Mouse (Mus musculus): ENCODE measurements at regions not wholly inside any gene's neighbourhood (a gene's known extent, or its start where the extent isn't known, plus 50 kb on each side); places are given as distances from the start of the nearest gene placed in this dataset.

DNA sequence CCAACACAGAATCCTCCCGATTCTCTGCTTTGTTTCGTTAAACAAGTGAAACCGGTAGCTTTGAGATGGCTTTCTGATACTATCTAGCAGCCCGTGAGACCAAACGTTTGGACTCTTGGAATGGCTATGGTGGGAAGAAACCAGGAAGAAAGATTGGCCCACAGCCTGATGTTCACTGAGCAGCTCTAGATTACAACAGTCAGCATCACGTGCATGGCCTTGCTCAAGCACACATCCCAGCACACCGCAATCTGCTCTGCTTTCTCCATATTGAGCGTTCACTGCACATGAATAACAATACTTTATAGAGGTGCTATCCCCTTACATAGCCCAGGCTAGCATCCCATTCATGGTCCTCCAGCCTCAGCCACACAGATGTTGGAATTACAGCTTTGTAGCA is 80.5 kb upstream of the Pabpc6 start:
- Histone ChIP-seq H3K27me3 (no peaks in the 10 kb centered on the region), H3K4me2 (replicated peaks) (no peak overlapping the region), H3K4me3 (no peak overlapping the region), H3K27ac (no peak overlapping the region), H3K9ac (no peak overlapping the region), H3K36me3 (no peaks in the 10 kb centered on the region), H3K4me1 (no peaks in the 10 kb centered on the region), H3K9me3 (no peaks in the 10 kb centered on the region)
- 95% methylated on average over 8 of the region's 8 CpGs for WGBS
- ATAC-seq (ENCODE audit: low FRiP score, low read depth), result no peak

- Histone ChIP-seq H3K27ac (no peak overlapping the region), H3K27me3 (no peaks in the 10 kb centered on the region), H3K36me3 (no peaks in the 10 kb centered on the region), H3K4me3 (no peak overlapping the region), H3K9ac (no peak overlapping the region), H3K4me2 (replicated peaks) (no peak overlapping the region), H3K9me3 (no peaks in the 10 kb centered on the region), H3K4me1 (no peaks in the 10 kb centered on the region)
- no peak for ATAC-seq (ENCODE audit: low FRiP score, low read depth)
- WGBS, result 94% methylated on average over 3 of the region's 3 CpGs
Measured at GRCm38 (mm10) chr17:9749301-9749700, 79.8 kb upstream of the Pabpc6 start.

GRCm38 (mm10) chr17:9747893-9748292 is 78.4 kb upstream of the Pabpc6 start:
- no peak overlapping the region for H3K4me2 ChIP-seq (replicated peaks)
- H3K27me3 ChIP-seq, result no peaks in the 10 kb centered on the region
- no peak overlapping the region for H3K4me3 ChIP-seq
- no peaks in the 10 kb centered on the region for H3K9me3 ChIP-seq
- H3K9ac ChIP-seq, result no peak overlapping the region
- no peaks in the 10 kb centered on the region for H3K4me1 ChIP-seq
- ATAC-seq (ENCODE audit: low FRiP score, low read depth), result no peak
- 76% methylated on average over 2 of the region's 2 CpGs for WGBS
- no peak overlapping the region for H3K27ac ChIP-seq
- no peaks in the 10 kb centered on the region for H3K36me3 ChIP-seq

DNA sequence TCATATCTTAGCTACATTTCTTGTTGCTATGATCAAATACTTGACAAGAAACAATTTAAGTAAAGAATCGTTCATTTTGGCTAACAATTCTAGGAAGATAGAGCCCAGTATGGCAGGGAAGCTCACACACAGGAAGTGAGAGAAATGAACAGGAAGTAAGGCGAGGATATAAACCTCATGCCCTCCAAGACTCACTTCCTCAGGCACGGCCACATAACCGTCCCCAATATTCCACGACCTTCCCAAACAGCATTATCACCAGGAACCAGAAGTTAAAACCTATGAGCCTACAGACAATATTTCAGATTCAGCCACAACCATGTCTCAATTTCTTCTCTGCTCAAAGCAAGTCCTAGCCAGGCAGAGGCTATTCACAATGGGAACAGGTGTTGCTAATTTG is 73.8 kb upstream of the Pabpc6 start:
- 80% methylated on average over 5 of the region's 5 CpGs for WGBS
- H3K9ac ChIP-seq, result no peak overlapping the region
- no peak overlapping the region for H3K4me3 ChIP-seq
- H3K9me3 ChIP-seq, result no peaks in the 10 kb centered on the region
- H3K27me3 ChIP-seq, result 0 out of 2 replicates have a peak, but pooled peaks cover 3% of the 10 kb centered on the region
- H3K4me2 ChIP-seq (replicated peaks), result no peak overlapping the region
- H3K36me3 ChIP-seq, result no peaks in the 10 kb centered on the region
- no peak overlapping the region for H3K27ac ChIP-seq
- no peaks in the 10 kb centered on the region for H3K4me1 ChIP-seq
- no peak for ATAC-seq (ENCODE audit: low FRiP score, low read depth)

GRCm38 (mm10) chr17:9741321-9741720 is 71.8 kb upstream of the Pabpc6 start:
- H3K27me3 ChIP-seq, result peaks cover 3% of the 10 kb centered on the region; the same call in 1 of the 2 replicates
- H3K27ac ChIP-seq, result no peak overlapping the region
- no peak overlapping the region for H3K4me2 ChIP-seq (replicated peaks)
- ATAC-seq (ENCODE audit: low FRiP score, low read depth), result no peak
- no peaks in the 10 kb centered on the region for H3K9me3 ChIP-seq
- H3K4me3 ChIP-seq, result no peak overlapping the region
- no peak overlapping the region for H3K9ac ChIP-seq
- no peaks in the 10 kb centered on the region for H3K36me3 ChIP-seq
- H3K4me1 ChIP-seq, result no peaks in the 10 kb centered on the region
- 42% methylated on average over 5 of the region's 5 CpGs for WGBS

DNA sequence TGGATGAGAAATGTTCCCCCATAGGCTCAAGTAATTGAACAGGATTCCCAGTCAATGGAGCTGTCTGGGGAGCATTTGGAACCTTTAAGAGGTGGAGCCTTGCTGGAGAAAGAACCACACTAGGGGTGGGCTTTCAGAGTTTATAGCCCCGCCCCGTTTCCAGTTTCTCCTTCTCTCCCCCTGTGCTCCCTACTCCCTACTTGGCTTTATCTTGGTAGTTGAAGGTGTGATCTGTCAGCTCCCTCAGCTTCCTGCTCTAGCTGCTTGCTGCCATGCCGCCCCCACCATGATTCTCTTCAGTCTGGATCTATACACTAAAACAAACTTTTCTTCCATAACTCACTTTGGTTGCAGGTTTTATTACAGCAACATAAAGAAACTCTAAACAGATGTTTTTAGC is 59.5 kb upstream of the Pabpc6 start:
- WGBS, result 50% methylated on average over 3 of the region's 3 CpGs
- Histone ChIP-seq H3K36me3 (no peaks in the 10 kb centered on the region), H3K27ac (no peak overlapping the region), H3K9ac (no peak overlapping the region), H3K4me1 (no peaks in the 10 kb centered on the region), H3K4me2 (replicated peaks) (no peak overlapping the region), H3K27me3 (no peaks in the 10 kb centered on the region), H3K4me3 (no peak overlapping the region), H3K9me3 (no peaks in the 10 kb centered on the region)
- no peak for ATAC-seq (ENCODE audit: low FRiP score, low read depth)

GRCm38 (mm10) chr17:9725704-9726469 is 56.4 kb upstream of the Pabpc6 start:
- Histone ChIP-seq H3K4me3 (no peak overlapping the region), H3K4me2 (replicated peaks) (no peak overlapping the region), H3K9me3 (no peaks in the 10 kb centered on the region), H3K27me3 (no peaks in the 10 kb centered on the region), H3K36me3 (no peaks in the 10 kb centered on the region), H3K9ac (no peak overlapping the region), H3K4me1 (no peaks in the 10 kb centered on the region), H3K27ac (no peak overlapping the region)
- ATAC-seq (ENCODE audit: low FRiP score, low read depth), result no peak
- 74% methylated on average over 10 of the region's 10 CpGs for WGBS

- ATAC-seq (ENCODE audit: low FRiP score, low read depth), result no peak
- H3K4me1 ChIP-seq, result no peaks in the 10 kb centered on the region
- H3K36me3 ChIP-seq, result no peaks in the 10 kb centered on the region
- H3K9me3 ChIP-seq, result no peaks in the 10 kb centered on the region
- no peak overlapping the region for H3K4me2 ChIP-seq (replicated peaks)
- no peak overlapping the region for H3K9ac ChIP-seq
- no peak overlapping the region for H3K4me3 ChIP-seq
- no peak overlapping the region for H3K27ac ChIP-seq
- 51% methylated on average over 4 of the region's 4 CpGs for WGBS
- no peaks in the 10 kb centered on the region for H3K27me3 ChIP-seq
Measured at GRCm38 (mm10) chr17:9723484-9723883, 54.0 kb upstream of the Pabpc6 start.

DNA sequence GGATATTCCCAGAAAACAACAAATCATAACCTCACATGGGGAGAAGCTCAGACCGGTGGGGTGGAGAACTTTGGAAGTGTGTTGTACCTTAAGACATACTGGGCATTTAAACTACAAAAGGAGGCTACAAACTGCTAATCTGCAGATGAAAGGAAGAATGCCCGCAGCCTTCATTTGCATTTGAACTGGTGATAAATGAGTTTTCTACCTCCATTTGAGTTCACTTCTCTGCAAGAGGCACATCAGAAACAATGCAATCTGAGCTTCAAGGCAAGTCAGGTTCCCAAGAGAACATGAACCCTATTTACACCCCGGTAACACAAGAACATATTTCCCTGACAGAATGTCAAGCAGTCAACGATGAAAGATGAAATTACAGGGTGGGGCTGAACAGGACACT is 53.2 kb upstream of the Pabpc6 start:
- H3K27ac ChIP-seq, result no peak overlapping the region

More for the DNA sequence above, 53.2 kb upstream of the Pabpc6 start:
- ATAC-seq (ENCODE audit: low FRiP score, low read depth), result no peak
- Histone ChIP-seq H3K4me1 (no peaks in the 10 kb centered on the region), H3K9me3 (no peaks in the 10 kb centered on the region), H3K9ac (no peak overlapping the region), H3K36me3 (no peaks in the 10 kb centered on the region), H3K27me3 (no peaks in the 10 kb centered on the region), H3K4me2 (replicated peaks) (no peak overlapping the region), H3K4me3 (no peak overlapping the region)
- WGBS, result 8% methylated on average over 4 of the region's 4 CpGs
